Mouse (Mus musculus): ENCODE results near the gene Gucy1b2.

DNA sequence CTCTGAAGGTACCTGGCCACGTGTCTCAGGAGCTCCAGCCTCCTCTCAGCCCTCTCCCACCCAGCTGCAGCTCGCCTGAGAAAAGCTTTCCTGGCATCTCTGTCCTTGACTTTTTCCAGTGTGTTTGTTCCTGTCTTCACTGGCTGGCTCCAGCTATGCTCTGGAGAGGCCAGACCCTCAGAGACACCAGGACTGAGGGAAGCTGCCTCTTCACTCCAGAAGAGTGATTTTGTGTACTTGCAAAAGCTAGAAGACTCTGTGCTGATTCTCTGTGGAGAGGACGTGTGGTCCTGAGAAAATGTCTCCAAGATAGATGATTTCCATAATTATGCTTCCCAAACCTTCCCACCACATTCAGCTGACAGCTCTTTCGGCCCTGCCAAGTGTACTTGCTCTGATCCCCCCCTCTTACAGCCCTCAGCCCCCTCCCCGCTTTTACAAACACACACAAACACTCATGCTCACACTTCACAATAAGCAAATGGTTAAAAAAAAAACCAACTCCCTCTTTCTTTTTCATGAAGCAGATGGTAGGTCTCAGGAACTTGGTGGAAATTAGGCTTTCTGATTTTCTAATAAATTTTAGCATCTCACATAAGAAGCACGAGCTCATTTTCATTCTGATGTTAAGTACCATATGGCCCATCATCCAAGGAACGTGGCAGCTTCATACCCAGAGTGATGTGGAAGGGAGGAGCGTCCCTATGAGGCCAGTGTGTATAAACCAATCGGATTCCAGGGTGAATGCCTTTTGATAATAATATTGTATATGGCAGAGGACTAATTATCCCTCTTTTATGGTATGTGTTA is 1.1 kb downstream of the Gucy1b2 start:
- TF ChIP-seq POLR2A (IDR thresholded peaks at IDR 0.05; ENCODE audit: insufficient read depth, low read depth, low read length) (no peak), CTCF (IDR thresholded peaks at IDR 0.05; ENCODE audit: insufficient read depth, low read depth, low read length) (no peak)

All from olfactory bulb, adult 2 months (tissue).